Mouse (Mus musculus) mouse trophoblast stem cell (cell line): ENCODE measurements around the gene Cish.

Source experiments
- in situ Hi-C, 2 experiments: fragments of 300-500 bp; cut with MseI, MboI; formaldehyde crosslinking; loops; 2 replicates in 1 of 2; 3 replicates in 1 of 2; pipeline ENCODE4 v1.15.1; 2025

Gene Cish

DNA sequence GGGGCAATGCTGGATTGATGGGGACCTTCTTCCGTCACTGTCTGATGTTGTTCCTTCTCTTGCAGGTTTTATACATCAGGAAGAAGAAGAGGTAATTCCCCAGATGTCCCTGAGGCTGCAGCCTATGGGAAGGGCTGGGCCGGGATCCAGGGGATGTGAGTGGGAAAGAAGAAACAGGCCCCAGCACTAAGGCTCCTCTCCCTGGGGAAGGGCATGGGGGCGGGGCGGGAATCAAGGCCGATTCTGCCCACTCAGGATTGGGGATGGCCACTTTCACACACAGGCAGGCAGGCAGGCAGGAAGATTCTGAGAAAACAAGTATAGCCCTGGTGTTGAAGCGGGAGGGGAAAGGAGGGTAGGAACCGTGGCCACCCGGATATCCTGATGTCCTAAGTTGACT lies 50.3 kb downstream of the Cish start:
- in situ Hi-C loops, result no loop called here

GRCm38 (mm10) chr9:107347586-107348183 lies 51.9 kb downstream of the Cish start:
- in situ Hi-C loops, result no loop called here

GRCm38 (mm10) chr9:107349321-107349720 lies 53.5 kb downstream of the Cish start:
- in situ Hi-C loops, result no loop called here
